Mouse (Mus musculus) thymus, adult 2 months (tissue): ENCODE data around the gene Agap2.

ENCODE experiments used
- CTCF ChIP-seq: fragments of 200-500 bp; IDR thresholded peaks from 2 replicates; pipeline ENCODE4 v1.5.1; 2012; ENCODE audit warnings: mild to moderate bottlenecking, control low read depth, low read length, moderate library complexity, borderline replicate concordance; ENCODE audit not compliant: control insufficient read depth, poor library complexity, insufficient read depth; ENCODE audit errors: extremely low read depth
- POLR2A ChIP-seq: fragments of 200-500 bp; IDR thresholded peaks from 2 replicates; pipeline ENCODE4 v1.6.1; 2012; ENCODE audit warnings: mild to moderate bottlenecking, low read length, control low read depth, moderate library complexity; ENCODE audit not compliant: control insufficient read depth, poor library complexity, insufficient read depth; ENCODE audit errors: extremely low read depth

DNA sequence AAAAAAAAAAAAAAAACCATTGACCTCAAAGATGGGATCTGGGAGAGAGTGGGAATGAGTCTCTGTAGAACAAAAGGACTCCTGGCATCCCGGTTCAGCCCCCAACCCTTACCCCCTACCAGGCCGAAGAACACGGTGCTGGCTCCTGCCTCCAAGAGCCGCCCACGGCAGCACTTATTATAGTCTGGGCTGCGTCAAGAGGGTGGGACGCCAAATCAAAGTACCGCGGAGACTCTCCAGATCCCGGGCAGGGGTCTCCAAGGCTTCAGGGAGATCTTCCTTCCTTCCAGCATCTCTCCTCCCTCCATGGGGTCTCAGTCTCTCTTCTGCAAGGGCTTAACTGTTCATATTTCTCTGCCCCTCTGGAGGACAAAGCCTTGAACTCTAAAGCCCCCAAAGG is 2.4 kb downstream of the Agap2 start:
- TF ChIP-seq CTCF: no peak
- TF ChIP-seq POLR2A: no peak
